5 mouse cellular contexts compared by ENCODE assay signal in the genomic region with DNA sequence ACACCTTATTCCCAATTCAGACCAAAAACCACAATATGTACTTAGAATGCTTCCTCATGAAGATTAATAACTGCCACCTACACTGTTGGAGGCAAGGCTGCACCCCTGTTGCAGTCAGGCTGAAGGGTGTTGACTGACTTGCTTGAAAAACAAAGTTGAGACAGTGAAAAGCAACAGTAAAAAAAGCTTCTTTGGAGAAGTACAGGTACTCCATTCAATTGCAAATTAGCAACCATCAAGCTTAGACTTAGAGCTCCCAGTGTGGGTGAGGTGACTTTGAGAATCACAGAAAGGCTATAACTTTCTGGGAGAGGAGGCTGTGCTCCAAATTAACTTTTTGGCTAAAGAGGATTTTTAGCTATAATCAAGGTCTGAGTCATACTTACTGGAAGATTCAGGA.
A peak's percentile ranks its signal among the peaks of the same experiment; 100 is the strongest.
DNase-seq lines count a peak whose midpoint lies in the region; TF ChIP-seq lines count a peak whose summit lies in the region.
"Not testable (repeated sequence)": the region's sequence is repeated elsewhere in the genome, so short reads cannot be mapped to it uniquely, and the experiment has no call there.

No protein-coding gene starts in this region.

- H3K9ac ChIP-seq in ES-Bruce4 (ENCODE audit: low read depth, poor library complexity, severe bottlenecking); ES-E14 (ENCODE audit: insufficient read depth, low read depth, low read length, poor library complexity, severe bottlenecking): not testable (repeated sequence)

- TF ChIP-seq POLR2A in ES-Bruce4 (IDR thresholded peaks at IDR 0.05; ENCODE audit: insufficient read depth, low read length), result not testable (repeated sequence)

- peaks cover 14% of the 10 kb centered on the region for H3K9me3 ChIP-seq in ES-Bruce4 (replicated peaks; ENCODE audit: control insufficient read depth, insufficient read depth, low read length, poor library complexity, severe bottlenecking)
- H3K9me3 ChIP-seq in ES-E14 (ENCODE audit: control insufficient read depth, insufficient read depth, low read depth, low read length), result not testable (repeated sequence)

- DNase-seq in ES-CJ7 (ENCODE audit: low read depth, low spot score) (peak; percentile 86), R1 (ENCODE audit: low read depth, low spot score) (peak; percentile 90), ZHBTc4 (ENCODE audit: low read depth, low spot score) (peak; percentile 79)
- not testable (repeated sequence) for DNase-seq in ES-E14 (ENCODE audit: low read depth, low spot score)

- H3K4me3 ChIP-seq in ES-Bruce4 (ENCODE audit: low read depth, low read length); ES-E14 (ENCODE audit: insufficient read depth in 1 of 2, low read depth in 1 of 2, low read length in 2 of 2, poor library complexity in 1 of 2, severe bottlenecking in 1 of 2): not testable (repeated sequence)

- not testable (repeated sequence) for H3K4me1 ChIP-seq in ES-Bruce4 (ENCODE audit: control insufficient read depth, insufficient read depth, low read length); ES-E14 (ENCODE audit: control insufficient read depth in 2 of 2, insufficient read depth in 2 of 2, low read length in 2 of 2, poor library complexity in 1 of 2)

- H3K36me3 ChIP-seq in ES-Bruce4 (ENCODE audit: control insufficient read depth, insufficient read depth, low read length, poor library complexity, severe bottlenecking); ES-E14 (ENCODE audit: control insufficient read depth, insufficient read depth, low read length, poor library complexity, severe bottlenecking): not testable (repeated sequence)

- H3K27ac ChIP-seq in ES-Bruce4 (ENCODE audit: insufficient read depth, low read length) (peak overlapping the region; percentile 81), ES-E14 (ENCODE audit: insufficient read depth, low read depth, low read length, poor library complexity, severe bottlenecking) (peak overlapping the region; percentile 84; the same call in 1 of the 2 replicates)

- in situ Hi-C loops in ES-E14 (cut with MboI; ENCODE audit: low sequenced_read_pairs in 2 of 2, unreplicated experiment in 2 of 2), result not testable (repeated sequence)

- not testable (repeated sequence) for H3K27me3 ChIP-seq in ES-Bruce4 (ENCODE audit: control insufficient read depth, insufficient read depth, low read length, poor library complexity, severe bottlenecking)

- not testable (repeated sequence) for TF ChIP-seq CTCF in ES-Bruce4 (IDR thresholded peaks at IDR 0.05; ENCODE audit: low read depth, low read length)

- TF ChIP-seq EP300 in ES-Bruce4 (IDR thresholded peaks at IDR 0.05; ENCODE audit: insufficient read depth, low read depth, low read length), result not testable (repeated sequence)

TF ChIP-seq in ES-E14, 5 proteins besides CTCF, POLR2A, EP300 and RAD21:
- peak; percentile 60 for TF ChIP-seq ZNF384 (IDR thresholded peaks at IDR 0.05; ENCODE audit: low read depth, low read length)
TF ChIP-seq in ES-E14: peak in this region for 1; not testable (repeated sequence) for 4.
